Mouse (Mus musculus) midbrain, postnatal 0 days (tissue): ENCODE results near the gene Sp6. TPM values are rescaled to one million over a fixed set of nuclear protein-coding genes. Genes with fewer than 3 reads are reported as not detected.

ENCODE experiments used
- ATAC-seq: fragments of 200-750 bp; cut with Nextera tagmentation; 2 replicates; pipeline ENCODE4 v1.8.0; 2017; ENCODE audit warnings: moderate number of reproducible peaks, mild to moderate bottlenecking, moderate TSS enrichment, moderate library complexity; ENCODE audit not compliant: low FRiP score
- DNase-seq: peaks from one replicate; pipeline ENCODE4 v3.0.0-alpha.2; 2015; ENCODE audit warnings: low spot score
- H3K27ac ChIP-seq: fragments of 300-500 bp; sonication (generic); 2 replicates; pipeline ENCODE4 v1.5.1; 2014; ENCODE audit warnings: low read depth, mild to moderate bottlenecking, low read length, mixed read lengths
- H3K27me3 ChIP-seq: fragments of 300-500 bp; sonication (generic); 2 replicates; pipeline ENCODE4 v1.6.1; 2014; ENCODE audit warnings: low read length, control low read depth, mixed read lengths; ENCODE audit not compliant: insufficient read depth
- H3K36me3 ChIP-seq: fragments of 300-500 bp; sonication (generic); 2 replicates; pipeline ENCODE4 v1.6.1; 2014; ENCODE audit warnings: low read length, control low read depth, mixed read lengths; ENCODE audit not compliant: insufficient read depth
- H3K4me1 ChIP-seq: fragments of 300-500 bp; sonication (generic); 2 replicates; pipeline ENCODE4 v1.6.1; 2014; ENCODE audit warnings: mild to moderate bottlenecking, control low read depth, antibody characterized with exemption, low read length, mixed read lengths; ENCODE audit not compliant: insufficient read depth
- H3K4me2 ChIP-seq: fragments of 300-500 bp; sonication (generic); 2 replicates; pipeline ENCODE4 v1.6.1; 2014; ENCODE audit warnings: low read depth, mild to moderate bottlenecking, low read length, mixed read lengths; ENCODE audit not compliant: poor library complexity, severe bottlenecking
- H3K4me3 ChIP-seq: fragments of 300-500 bp; sonication (generic); 2 replicates; pipeline ENCODE4 v1.5.1; 2014; ENCODE audit warnings: low read depth, mild to moderate bottlenecking, low read length, moderate library complexity
- H3K9ac ChIP-seq: fragments of 300-500 bp; sonication (generic); replicated peaks from 2 replicates; pipeline ENCODE4 v1.6.1; 2014; ENCODE audit warnings: mild to moderate bottlenecking, low read length, moderate library complexity, mixed read lengths; ENCODE audit not compliant: poor library complexity, severe bottlenecking
- H3K9me3 ChIP-seq: fragments of 300-500 bp; sonication (generic); 2 replicates; pipeline ENCODE4 v1.6.1; 2016; ENCODE audit warnings: low read length, control low read depth
- CTCF ChIP-seq: IDR thresholded peaks from 2 replicates; pipeline ENCODE4 v1.5.1; 2016; ENCODE audit warnings: antibody characterized with exemption, mild to moderate bottlenecking
- WGBS: fragments of 180-500 bp; shearing (Covaris S2); extraction: QIAGEN DNeasy Blood & Tissue Kit; methylation state at CpG from one replicate; pipeline ENCODE4 v1.1.7; 2014; 5-methylcytosine and 5-hydroxymethylcytosine counted together
- polyA plus RNA-seq: library from polyadenylated mRNA; unstranded; fragments of >200 nt; fragmentation: Nextera tagmentation; extraction: Ambion mirVana; gene quantifications from 2 replicates; pipeline ENCODE4 v1.2.1, GENCODE M21; 2015
- total RNA-seq: library from RNA; depleted of rRNA; stranded (reverse); fragments of >200 nt; gene quantifications from 2 replicates; pipeline ENCODE4 v1.2.3, GENCODE M21; 2014; rRNA removed

Gene Sp6
- total RNA-seq (0.33 and 1.1 TPM in 2 replicates), polyA plus RNA-seq (0.43 and 0.51 TPM in 2 replicates)

DNA sequence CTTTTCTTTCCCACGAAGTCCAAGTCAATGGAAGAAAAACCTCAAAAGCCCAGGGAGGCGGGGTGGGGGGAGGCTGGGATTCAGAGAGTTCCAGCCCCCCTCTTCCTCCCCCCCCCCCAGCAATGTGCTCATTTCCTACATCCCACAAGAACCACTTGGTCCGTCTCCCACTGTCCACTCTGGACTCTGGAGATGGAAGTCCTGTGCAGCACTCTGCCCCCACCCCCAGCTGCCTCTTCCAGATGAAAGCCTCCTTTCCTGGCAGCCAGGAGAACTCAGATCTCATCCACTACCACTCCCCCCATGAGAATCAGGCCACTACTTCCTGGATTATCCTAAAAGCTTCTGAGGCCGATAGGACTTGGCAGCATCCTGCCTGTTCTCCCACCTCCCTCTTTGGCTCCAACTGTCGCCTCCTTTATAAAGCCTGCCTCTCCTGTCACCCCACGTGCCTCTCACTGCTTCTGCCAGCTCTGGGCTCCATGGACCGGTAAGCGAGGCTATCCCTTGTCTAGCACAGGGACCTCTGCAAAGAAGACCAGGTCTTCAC is at the start of gene Sp6:
TSS of gene Sp6 (plus strand) at position 274 of the 550 bp plus-strand sequence.
- H3K27ac ChIP-seq = no peak within 1 kb of the TSS
- 21% methylated on average over 8 of the region's 8 CpGs for WGBS
- no peak within 1 kb of the TSS for H3K4me3 ChIP-seq
- peaks cover 29% of the 10 kb centered on the region for H3K27me3 ChIP-seq
- no peaks in the 10 kb centered on the region for H3K9me3 ChIP-seq
- DNase-seq (peak; percentile 44), ATAC-seq (no peak)
- no peak within 1 kb of the TSS for H3K9ac ChIP-seq
- H3K4me2 ChIP-seq = no peak within 1 kb of the TSS
- no peaks in the 10 kb centered on the region for H3K36me3 ChIP-seq
- no peak for TF ChIP-seq CTCF
- H3K4me1 ChIP-seq = no peaks in the 10 kb centered on the region

DNA sequence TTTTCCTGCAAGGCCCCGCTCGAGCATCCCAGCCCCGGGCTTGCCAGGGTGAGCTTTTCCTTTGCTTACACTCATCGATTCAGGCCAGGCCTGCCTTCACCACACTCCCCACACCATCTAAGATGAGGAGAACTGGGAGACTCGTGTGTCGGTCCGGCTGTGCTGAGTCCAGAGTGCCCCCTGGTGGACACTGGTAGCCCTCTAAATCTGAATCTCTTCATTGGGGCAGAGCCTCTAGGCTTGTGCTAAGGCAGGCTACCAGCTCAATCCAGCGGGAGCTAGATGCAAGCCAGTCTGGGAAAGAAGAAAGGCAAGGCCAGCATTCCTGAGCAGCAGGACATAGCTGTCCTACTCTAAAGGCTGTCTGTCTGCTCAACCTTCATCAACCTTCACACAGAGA is 49.6 kb upstream of the Sp6 start:
- WGBS = 16% methylated on average over 8 of the region's 8 CpGs

DNA sequence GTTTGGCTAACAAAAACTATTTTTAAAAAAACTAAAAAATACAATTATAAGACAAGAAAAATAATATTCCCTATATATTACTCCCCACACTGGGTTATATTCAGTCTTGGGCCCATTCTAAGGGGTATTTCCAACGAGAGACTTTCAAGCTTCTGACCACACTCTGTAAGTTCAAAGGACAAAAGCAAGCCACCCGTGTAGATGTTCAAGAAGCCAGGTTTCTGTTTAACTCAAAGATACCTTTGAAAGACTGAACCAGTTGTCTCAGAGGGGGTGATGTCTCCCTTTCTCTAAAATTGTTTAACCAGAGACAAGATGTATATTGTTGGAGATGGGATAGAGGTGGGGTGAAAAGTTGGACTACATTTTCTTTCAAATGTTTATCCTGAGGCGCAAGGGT is 47.0 kb upstream of the Sp6 start:
- Histone ChIP-seq H3K4me2 (no peak overlapping the region), H3K9ac (no peak overlapping the region), H3K4me3 (no peak overlapping the region), H3K27me3 (no peaks in the 10 kb centered on the region), H3K27ac (no peak overlapping the region), H3K4me1 (no peaks in the 10 kb centered on the region), H3K36me3 (peaks cover 12% of the 10 kb centered on the region), H3K9me3 (no peaks in the 10 kb centered on the region)
- WGBS = 89% methylated on average over 3 of the region's 3 CpGs
- no peak for TF ChIP-seq CTCF
- ATAC-seq (no peak), DNase-seq (no peak)

More for the DNA sequence above, 49.6 kb upstream of the Sp6 start:
- peak; percentile 86 for TF ChIP-seq CTCF
- ATAC-seq (no peak; the same call in 1 of the 2 replicates), DNase-seq (peak; percentile 89)
- Histone ChIP-seq H3K27ac (peak overlapping the region; percentile 18; the same call in 1 of the 2 replicates), H3K9me3 (no peaks in the 10 kb centered on the region), H3K36me3 (peaks cover 35% of the 10 kb centered on the region), H3K4me1 (no peaks in the 10 kb centered on the region), H3K27me3 (no peaks in the 10 kb centered on the region), H3K4me3 (no peak overlapping the region), H3K9ac (no peak overlapping the region), H3K4me2 (no peak overlapping the region)

DNA sequence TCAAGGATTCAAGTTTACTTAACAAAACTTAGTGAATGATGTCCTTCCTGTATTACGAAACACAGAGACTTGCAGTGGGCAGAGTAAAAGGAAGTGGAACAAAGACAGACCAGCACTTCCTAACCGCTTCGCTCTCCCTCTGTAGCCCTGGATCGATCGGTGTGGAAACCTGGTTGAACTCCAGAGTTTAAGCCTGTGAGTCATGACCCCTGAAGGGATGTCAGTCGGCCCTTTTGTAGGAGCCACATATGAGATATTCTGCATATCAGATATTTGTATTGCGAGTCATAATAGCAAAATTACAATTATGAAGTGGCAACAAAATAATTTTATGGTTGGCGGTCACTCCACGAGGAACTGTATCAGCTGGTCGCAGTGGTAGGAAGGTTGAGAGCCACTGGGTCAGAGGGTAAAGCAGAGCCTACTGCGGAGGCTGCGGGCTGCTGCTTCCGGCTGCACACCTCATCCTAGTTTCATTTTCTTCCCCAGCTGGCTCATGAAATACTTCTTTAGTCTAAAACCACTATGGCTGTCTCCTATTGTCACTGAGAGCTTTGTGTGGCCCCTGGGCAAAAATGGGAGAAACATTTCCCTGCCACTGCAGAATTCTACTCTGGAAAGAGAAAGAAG is 46.2 kb upstream of the Sp6 start:
- no peaks in the 10 kb centered on the region for H3K27me3 ChIP-seq
- no peak overlapping the region for H3K27ac ChIP-seq
- H3K36me3 ChIP-seq = peaks cover 3% of the 10 kb centered on the region; the same call in 1 of the 2 replicates
- no peak for ATAC-seq
- no peak overlapping the region for H3K4me2 ChIP-seq
- no peak overlapping the region for H3K9ac ChIP-seq
- DNase-seq = no peak
- TF ChIP-seq CTCF = no peak
- H3K4me1 ChIP-seq = no peaks in the 10 kb centered on the region
- H3K4me3 ChIP-seq = no peak overlapping the region
- H3K9me3 ChIP-seq = no peaks in the 10 kb centered on the region
- 90% methylated on average over 13 of the region's 13 CpGs for WGBS

DNA sequence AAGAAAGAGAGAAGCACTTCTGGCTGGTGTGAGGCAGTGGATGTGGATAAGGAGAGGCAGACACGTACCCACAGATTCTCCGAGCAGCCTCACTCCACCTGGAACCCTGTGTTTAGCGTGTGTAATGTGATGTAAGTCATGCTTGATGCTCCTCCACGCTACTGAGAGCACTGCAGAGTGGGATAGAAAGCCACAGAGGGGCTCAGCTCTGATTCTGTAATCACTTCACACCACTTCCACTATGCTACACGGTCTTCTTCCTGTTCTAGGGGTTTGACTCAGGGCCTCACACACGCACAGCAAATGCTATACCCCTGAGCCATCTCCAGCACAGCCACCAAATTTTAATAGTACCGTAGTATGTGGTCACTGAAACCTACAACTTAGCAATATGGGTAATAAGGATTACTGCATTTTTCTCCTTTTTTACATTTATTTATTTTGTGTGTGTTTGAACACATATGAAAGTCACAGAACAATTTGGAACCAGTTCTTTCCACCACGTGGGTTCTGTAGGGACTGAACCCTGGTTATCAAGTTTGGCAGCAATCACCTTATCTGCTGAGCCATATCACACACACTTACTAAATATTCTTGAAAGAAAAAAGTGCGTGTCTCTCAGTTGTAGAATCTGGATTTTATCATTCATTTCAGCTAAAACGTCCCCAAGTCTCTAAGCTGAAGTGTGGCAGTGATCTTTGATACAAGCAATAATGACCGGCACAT is 45.5 kb upstream of the Sp6 start:
- Histone ChIP-seq H3K36me3 (0 out of 2 replicates have a peak, but pooled peaks cover 3% of the 10 kb centered on the region), H3K4me1 (peaks cover 4% of the 10 kb centered on the region; the same call in 1 of the 2 replicates), H3K9ac (no peak overlapping the region), H3K4me2 (no peak overlapping the region), H3K27me3 (no peaks in the 10 kb centered on the region), H3K27ac (no peak overlapping the region), H3K4me3 (no peak overlapping the region), H3K9me3 (no peaks in the 10 kb centered on the region)
- WGBS = 84% methylated on average over 11 of the region's 11 CpGs
- DNase-seq (no peak), ATAC-seq (no peak)
- no peak for TF ChIP-seq CTCF

DNA sequence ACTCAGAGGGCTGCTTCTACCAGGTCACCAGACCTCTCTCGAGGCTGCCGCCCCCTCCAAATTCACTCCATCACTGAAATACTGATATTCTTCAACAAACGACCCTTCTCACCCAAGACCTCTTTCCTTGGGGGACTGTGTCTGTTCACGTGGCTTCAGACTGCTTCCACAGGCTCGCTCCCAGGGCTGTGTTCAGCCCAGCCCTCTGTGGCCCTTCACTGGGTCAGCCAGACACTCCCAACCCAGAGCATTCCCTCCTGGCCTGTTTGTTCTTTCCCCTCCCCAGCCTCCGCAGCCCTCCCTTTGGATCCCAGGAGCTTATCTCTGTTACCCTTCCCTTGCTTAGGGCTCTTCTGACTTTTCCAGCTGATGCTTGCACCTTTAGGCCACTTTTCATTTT is 44.7 kb upstream of the Sp6 start:
- DNase-seq = no peak
- Histone ChIP-seq H3K27ac (no peak overlapping the region), H3K4me2 (no peak overlapping the region), H3K4me1 (peaks cover 4% of the 10 kb centered on the region; the same call in 1 of the 2 replicates), H3K9me3 (no peaks in the 10 kb centered on the region), H3K9ac (no peak overlapping the region), H3K36me3 (0 out of 2 replicates have a peak, but pooled peaks cover 3% of the 10 kb centered on the region), H3K4me3 (no peak overlapping the region), H3K27me3 (no peaks in the 10 kb centered on the region)
- ATAC-seq = no peak
- 75% methylated on average over 6 of the region's 6 CpGs for WGBS
- no peak for TF ChIP-seq CTCF
